8 mouse cellular contexts compared by ENCODE assay signal in the genomic region with DNA sequence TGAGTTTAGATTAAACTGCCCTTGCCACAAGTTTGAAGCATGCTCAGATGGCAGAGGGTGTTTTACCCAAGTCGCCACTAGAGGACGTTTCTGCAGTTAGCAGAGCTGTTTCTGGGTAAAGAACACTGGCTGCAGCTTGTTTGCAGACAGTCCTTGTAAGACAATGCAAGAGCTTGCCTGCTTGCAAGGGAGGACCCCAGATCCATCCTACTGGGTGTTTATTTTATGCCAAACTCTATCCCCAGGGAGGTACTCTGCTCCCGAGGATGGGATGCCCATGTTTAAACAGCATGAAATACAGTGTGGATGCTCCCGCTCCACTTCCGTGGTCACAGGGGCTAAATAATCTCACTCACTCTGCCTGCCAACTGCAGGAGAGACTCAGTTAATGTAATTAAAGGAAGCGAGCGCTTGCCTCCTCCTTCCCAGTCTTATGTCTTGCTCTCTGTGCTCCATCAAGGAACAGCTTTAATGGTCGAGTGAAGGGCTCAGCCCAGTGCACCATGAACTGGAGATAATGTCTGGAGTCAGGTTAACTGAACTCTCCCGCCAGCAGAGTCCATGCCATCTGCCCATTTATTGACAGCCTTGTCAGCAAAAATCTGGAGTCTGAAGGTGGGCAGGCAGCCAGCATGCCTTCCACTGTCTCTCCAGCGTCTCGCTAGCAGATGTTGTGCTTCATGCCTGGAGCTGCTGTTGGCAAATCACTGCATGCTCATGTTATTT.
A peak's percentile ranks its signal among the peaks of the same experiment; 100 is the strongest.
DNase-seq lines count a peak whose midpoint lies in the region; ATAC-seq and TF ChIP-seq lines count a peak whose summit lies in the region.

No protein-coding gene starts in this region.

- DNase-seq in 3T3-L1 (ENCODE audit: low read depth, low spot score) = peak; percentile 52
- DNase-seq in brain, embryonic 14.5 days (ENCODE audit: low read depth) = peak; percentile 96
- peak; percentile 17 for DNase-seq in heart, postnatal 0 days (ENCODE audit: low spot score)
- peak; percentile 70 to 77 for DNase-seq in kidney, postnatal 4 days
- DNase-seq in ovary, adult 18-20 months (ENCODE audit: low spot score) = peak; percentile 15

- peak overlapping the region; percentile 59 for H3K9ac ChIP-seq in forebrain, embryonic 13.5 days
- no peak overlapping the region for H3K9ac ChIP-seq in heart, postnatal 0 days (replicated peaks; ENCODE audit: low read depth, low read length)
- no peak overlapping the region for H3K9ac ChIP-seq in liver, embryonic 12.5 days

- H3K4me2 ChIP-seq in forebrain, embryonic 13.5 days = peak overlapping the region; percentile 58
- peak overlapping the region; percentile 46 for H3K4me2 ChIP-seq in heart, postnatal 0 days (ENCODE audit: low read depth, low read length)
- H3K4me2 ChIP-seq in liver, embryonic 12.5 days = 0 out of 2 replicates have a peak overlapping the region, but pooled peaks have one; percentile 15

- peak; percentile 78 for TF ChIP-seq CTCF in brain, embryonic 14.5 days (IDR thresholded peaks at IDR 0.05; ENCODE audit: borderline replicate concordance, extremely low read depth, insufficient read depth, insufficient read length)
- peak; percentile 49 for TF ChIP-seq CTCF in heart, postnatal 0 days (IDR thresholded peaks at IDR 0.05; ENCODE audit: low read depth)

- no peaks in the 10 kb centered on the region for H3K27me3 ChIP-seq in forebrain, embryonic 13.5 days
- no peaks in the 10 kb centered on the region for H3K27me3 ChIP-seq in heart, postnatal 0 days (ENCODE audit: control insufficient read depth, insufficient read depth, low read length)
- H3K27me3 ChIP-seq in liver, embryonic 12.5 days (replicated peaks) = no peaks in the 10 kb centered on the region; the same call in 1 of the 2 replicates

- no peaks in the 10 kb centered on the region for H3K36me3 ChIP-seq in forebrain, embryonic 13.5 days (ENCODE audit: poor library complexity, severe bottlenecking)
- H3K36me3 ChIP-seq in heart, postnatal 0 days (replicated peaks; ENCODE audit: control insufficient read depth, insufficient read depth, low read length) = no peaks in the 10 kb centered on the region
- H3K36me3 ChIP-seq in liver, embryonic 12.5 days = no peaks in the 10 kb centered on the region

- peak; percentile 29; the same call in 1 of the 2 replicates for TF ChIP-seq POLR2A in brain, embryonic 14.5 days (IDR thresholded peaks at IDR 0.05; ENCODE audit: borderline replicate concordance, extremely low read depth, insufficient read depth, insufficient read length, poor library complexity, severe bottlenecking)

- peak; percentile 78 for ATAC-seq in forebrain, embryonic 13.5 days
- no peak; the same call in 1 of the 2 replicates for ATAC-seq in heart, postnatal 0 days (ENCODE audit: insufficient read depth, low read depth)
- no peak for ATAC-seq in liver, embryonic 12.5 days
- ATAC-seq in activated CD4-positive, CD25-positive, alpha-beta regulatory T cell, adult 4 months = no peak

- TF ChIP-seq EP300 in heart, postnatal 0 days (IDR thresholded peaks at IDR 0.05; ENCODE audit: low read depth) = no peak

- peak overlapping the region; percentile 95 for H3K27ac ChIP-seq in forebrain, embryonic 13.5 days
- H3K27ac ChIP-seq in heart, postnatal 0 days (ENCODE audit: low read depth) = no peak overlapping the region
- H3K27ac ChIP-seq in liver, embryonic 12.5 days = no peak overlapping the region

- peaks cover 51% of the 10 kb centered on the region for H3K4me1 ChIP-seq in forebrain, embryonic 13.5 days
- H3K4me1 ChIP-seq in heart, postnatal 0 days (ENCODE audit: control insufficient read depth, insufficient read depth) = 0 out of 2 replicates have a peak, but pooled peaks cover 8% of the 10 kb centered on the region
- H3K4me1 ChIP-seq in liver, embryonic 12.5 days = no peaks in the 10 kb centered on the region

- peak overlapping the region; percentile 25 for H3K4me3 ChIP-seq in forebrain, embryonic 13.5 days
- peak overlapping the region; percentile 3; the same call in 1 of the 2 replicates for H3K4me3 ChIP-seq in heart, postnatal 0 days (ENCODE audit: low read depth, low read length)
- H3K4me3 ChIP-seq in liver, embryonic 12.5 days = no peak overlapping the region

- H3K9me3 ChIP-seq in forebrain, embryonic 13.5 days (replicated peaks) = no peaks in the 10 kb centered on the region
- H3K9me3 ChIP-seq in heart, postnatal 0 days (replicated peaks; ENCODE audit: control insufficient read depth, low read length) = no peaks in the 10 kb centered on the region
- no peaks in the 10 kb centered on the region for H3K9me3 ChIP-seq in liver, embryonic 12.5 days (replicated peaks)

- 3% methylated on average over 11 of the region's 11 CpGs for WGBS in forebrain, embryonic 13.5 days
- 3% methylated on average over 11 of the region's 11 CpGs for WGBS in heart, postnatal 0 days
- 34% methylated on average over 11 of the region's 11 CpGs for WGBS in liver, embryonic 12.5 days (ENCODE audit: insufficient replicate concordance)

Comparison
In these comparisons a context has a peak if more than half of its experiments do, and no peak if none do; other contexts are left out.
1. DNase-seq: peak in every context shown above with its lines; median percentile 96 in brain, embryonic 14.5 days; 74 in kidney, postnatal 4 days; 52 in 3T3-L1; 17 in heart, postnatal 0 days; 15 in ovary, adult 18-20 months.